Mouse (Mus musculus) embryonic facial prominence, embryonic 12.5 days (tissue): Measurements from ENCODE around the gene 9330161L09Rik. TPM values are rescaled to one million over a fixed set of nuclear protein-coding genes. Genes with fewer than 3 reads are reported as not detected.

Source experiments
- ATAC-seq: fragments of 200-750 bp; cut with Nextera tagmentation; 2 replicates; pipeline ENCODE4 v1.8.0; 2017; ENCODE audit not compliant: insufficient number of reproducible peaks, insufficient read depth, low FRiP score, low TSS enrichment
- H3K27ac ChIP-seq: fragments of 300-500 bp; sonication (generic); 2 replicates; pipeline ENCODE4 v1.5.1; 2016; ENCODE audit warnings: mild to moderate bottlenecking
- H3K27me3 ChIP-seq: fragments of 300-500 bp; sonication (generic); 2 replicates; pipeline ENCODE4 v1.6.1; 2016; ENCODE audit warnings: mild to moderate bottlenecking, moderate library complexity
- H3K36me3 ChIP-seq: fragments of 300-500 bp; sonication (generic); 2 replicates; pipeline ENCODE4 v1.6.1; 2016; ENCODE audit warnings: mild to moderate bottlenecking
- H3K4me1 ChIP-seq: fragments of 300-500 bp; sonication (generic); 2 replicates; pipeline ENCODE4 v1.6.1; 2016
- H3K4me2 ChIP-seq: fragments of 300-500 bp; sonication (generic); replicated peaks from 2 replicates; pipeline ENCODE4 v1.6.1; 2016; ENCODE audit warnings: mild to moderate bottlenecking, moderate library complexity
- H3K4me3 ChIP-seq: fragments of 300-500 bp; sonication (generic); 2 replicates; pipeline ENCODE4 v1.5.1; 2016; ENCODE audit warnings: mild to moderate bottlenecking
- H3K9ac ChIP-seq: fragments of 300-500 bp; sonication (generic); 2 replicates; pipeline ENCODE4 v1.6.1; 2016; ENCODE audit warnings: mild to moderate bottlenecking, moderate library complexity
- H3K9me3 ChIP-seq: fragments of 300-500 bp; sonication (generic); 2 replicates; pipeline ENCODE4 v1.6.1; 2016; ENCODE audit warnings: mild to moderate bottlenecking, moderate library complexity
- WGBS: fragments of 180-500 bp; shearing (Covaris S2); methylation state at CpG from one replicate; pipeline ENCODE4 v1.1.7; 2016; 5-methylcytosine and 5-hydroxymethylcytosine counted together
- polyA plus RNA-seq: library from polyadenylated mRNA; unstranded; fragments of >200 nt; fragmentation: Nextera tagmentation; extraction: Ambion mirVana; gene quantifications from 2 replicates; pipeline ENCODE4 v1.2.1, GENCODE M21; 2016

9330161L09Rik gene
- polyA plus RNA-seq, 1 experiment from 2014 or later, result 0.49 TPM

- no peak overlapping the region for H3K9ac ChIP-seq
- H3K4me3 ChIP-seq, result no peak overlapping the region
- H3K36me3 ChIP-seq, result no peaks in the 10 kb centered on the region
- H3K9me3 ChIP-seq, result no peaks in the 10 kb centered on the region
- WGBS, result 85% methylated on average over 4 of the region's 4 CpGs
- no peak overlapping the region for H3K4me2 ChIP-seq
- no peak overlapping the region for H3K27ac ChIP-seq
- H3K27me3 ChIP-seq, result no peaks in the 10 kb centered on the region
- no peak for ATAC-seq
- H3K4me1 ChIP-seq, result no peaks in the 10 kb centered on the region
These were observed 27.4 kb downstream of the 9330161L09Rik start for GRCm38 (mm10) chr12:103380226-103380625.

- ATAC-seq, result no peak
These were observed 30.8 kb downstream of the 9330161L09Rik start for GRCm38 (mm10) chr12:103376774-103377173.

GRCm38 (mm10) chr12:103376124-103376523 lies 31.5 kb downstream of the 9330161L09Rik start:
- H3K9me3 ChIP-seq, result no peaks in the 10 kb centered on the region
- H3K27ac ChIP-seq, result no peak overlapping the region
- no peaks in the 10 kb centered on the region for H3K4me1 ChIP-seq
- WGBS, result 60% methylated on average over 5 of the region's 5 CpGs
- H3K4me2 ChIP-seq, result no peak overlapping the region
- no peaks in the 10 kb centered on the region for H3K27me3 ChIP-seq
- H3K4me3 ChIP-seq, result no peak overlapping the region
- H3K36me3 ChIP-seq, result no peaks in the 10 kb centered on the region
- ATAC-seq, result no peak
- H3K9ac ChIP-seq, result no peak overlapping the region

More at GRCm38 (mm10) chr12:103376774-103377173, 30.8 kb downstream of the 9330161L09Rik start:
- no peak overlapping the region for H3K9ac ChIP-seq
- H3K4me2 ChIP-seq, result no peak overlapping the region
- no peaks in the 10 kb centered on the region for H3K36me3 ChIP-seq
- H3K27me3 ChIP-seq, result no peaks in the 10 kb centered on the region
- WGBS, result 77% methylated on average over 4 of the region's 4 CpGs
- H3K4me1 ChIP-seq, result no peaks in the 10 kb centered on the region
- no peaks in the 10 kb centered on the region for H3K9me3 ChIP-seq
- no peak overlapping the region for H3K4me3 ChIP-seq
- no peak overlapping the region for H3K27ac ChIP-seq

GRCm38 (mm10) chr12:103373530-103374236 lies 33.9 kb downstream of the 9330161L09Rik start:
- H3K27ac ChIP-seq, result no peak overlapping the region
- H3K27me3 ChIP-seq, result no peaks in the 10 kb centered on the region
- no peak overlapping the region for H3K4me3 ChIP-seq
- no peak overlapping the region for H3K9ac ChIP-seq
- no peak overlapping the region for H3K4me2 ChIP-seq
- no peaks in the 10 kb centered on the region for H3K9me3 ChIP-seq
- no peak for ATAC-seq
- no peaks in the 10 kb centered on the region for H3K4me1 ChIP-seq
- 74% methylated on average over 8 of the region's 8 CpGs for WGBS
- H3K36me3 ChIP-seq, result no peaks in the 10 kb centered on the region

GRCm38 (mm10) chr12:103371711-103372110 lies 35.9 kb downstream of the 9330161L09Rik start:
- no peaks in the 10 kb centered on the region for H3K27me3 ChIP-seq
- no peak overlapping the region for H3K4me3 ChIP-seq
- H3K36me3 ChIP-seq, result no peaks in the 10 kb centered on the region
- H3K27ac ChIP-seq, result no peak overlapping the region
- no peaks in the 10 kb centered on the region for H3K9me3 ChIP-seq
- H3K4me2 ChIP-seq, result no peak overlapping the region
- no peak overlapping the region for H3K9ac ChIP-seq
- H3K4me1 ChIP-seq, result no peaks in the 10 kb centered on the region
- 27% methylated on average over 6 of the region's 6 CpGs for WGBS
- ATAC-seq, result no peak

- H3K4me1 ChIP-seq, result no peaks in the 10 kb centered on the region
- H3K9me3 ChIP-seq, result no peaks in the 10 kb centered on the region
- H3K27me3 ChIP-seq, result no peaks in the 10 kb centered on the region
- no peak for ATAC-seq
- H3K4me3 ChIP-seq, result no peak overlapping the region
- no peak overlapping the region for H3K4me2 ChIP-seq
- no peaks in the 10 kb centered on the region for H3K36me3 ChIP-seq
- WGBS, result 79% methylated on average over 4 of the region's 4 CpGs
- no peak overlapping the region for H3K9ac ChIP-seq
- no peak overlapping the region for H3K27ac ChIP-seq
These were observed 36.8 kb downstream of the 9330161L09Rik start for GRCm38 (mm10) chr12:103370861-103371260.

- WGBS, result 63% methylated on average over 2 of the region's 2 CpGs
- no peaks in the 10 kb centered on the region for H3K36me3 ChIP-seq
- no peak overlapping the region for H3K4me2 ChIP-seq
- ATAC-seq, result no peak
- no peak overlapping the region for H3K27ac ChIP-seq
- H3K27me3 ChIP-seq, result no peaks in the 10 kb centered on the region
- no peak overlapping the region for H3K9ac ChIP-seq
- H3K4me3 ChIP-seq, result no peak overlapping the region
- no peaks in the 10 kb centered on the region for H3K9me3 ChIP-seq
- H3K4me1 ChIP-seq, result no peaks in the 10 kb centered on the region
These were observed 38.8 kb downstream of the 9330161L09Rik start for GRCm38 (mm10) chr12:103368777-103369176.

- Histone ChIP-seq H3K9me3 (no peaks in the 10 kb centered on the region), H3K4me1 (no peaks in the 10 kb centered on the region), H3K36me3 (no peaks in the 10 kb centered on the region), H3K27me3 (no peaks in the 10 kb centered on the region), H3K4me3 (no peak overlapping the region), H3K4me2 (0 out of 2 replicates have a peak overlapping the region, but pooled peaks have one; percentile 15), H3K9ac (no peak overlapping the region), H3K27ac (no peak overlapping the region)
- no peak for ATAC-seq
- WGBS, result 78% methylated on average over 7 of the region's 7 CpGs
These were observed 39.3 kb downstream of the 9330161L09Rik start for GRCm38 (mm10) chr12:103368326-103368669.

GRCm38 (mm10) chr12:103367620-103368325 lies 39.8 kb downstream of the 9330161L09Rik start:
- H3K9me3 ChIP-seq, result no peaks in the 10 kb centered on the region
- H3K36me3 ChIP-seq, result no peaks in the 10 kb centered on the region
- H3K27me3 ChIP-seq, result no peaks in the 10 kb centered on the region
- no peak overlapping the region for H3K9ac ChIP-seq
- no peak overlapping the region for H3K4me3 ChIP-seq
- no peak overlapping the region for H3K27ac ChIP-seq
- 18% methylated on average over 18 of the region's 18 CpGs for WGBS
- no peaks in the 10 kb centered on the region for H3K4me1 ChIP-seq
- H3K4me2 ChIP-seq, result 0 out of 2 replicates have a peak overlapping the region, but pooled peaks have one; percentile 15
- ATAC-seq, result no peak

GRCm38 (mm10) chr12:103367171-103367570 lies 40.4 kb downstream of the 9330161L09Rik start:
- no peaks in the 10 kb centered on the region for H3K27me3 ChIP-seq
- no peak overlapping the region for H3K4me3 ChIP-seq
- no peak overlapping the region for H3K4me2 ChIP-seq
- ATAC-seq, result no peak
- H3K36me3 ChIP-seq, result no peaks in the 10 kb centered on the region
- H3K4me1 ChIP-seq, result no peaks in the 10 kb centered on the region
- 74% methylated on average over 2 of the region's 2 CpGs for WGBS
- H3K9ac ChIP-seq, result no peak overlapping the region
- H3K9me3 ChIP-seq, result no peaks in the 10 kb centered on the region
- no peak overlapping the region for H3K27ac ChIP-seq

- H3K4me1 ChIP-seq, result 0 out of 2 replicates have a peak, but pooled peaks cover 5% of the 10 kb centered on the region
- H3K9ac ChIP-seq, result no peak overlapping the region
- no peak overlapping the region for H3K4me3 ChIP-seq
- no peaks in the 10 kb centered on the region for H3K36me3 ChIP-seq
- no peaks in the 10 kb centered on the region for H3K9me3 ChIP-seq
- no peak for ATAC-seq
- no peak overlapping the region for H3K4me2 ChIP-seq
- WGBS, result 69% methylated on average over 3 of the region's 3 CpGs
- H3K27me3 ChIP-seq, result no peaks in the 10 kb centered on the region
- no peak overlapping the region for H3K27ac ChIP-seq
These were observed 45.3 kb downstream of the 9330161L09Rik start for GRCm38 (mm10) chr12:103362336-103362735.
